Mouse (Mus musculus) urinary bladder, postnatal 10 days (tissue): ENCODE data around the gene Bmpr1a.
"Not testable (repeated sequence)": the region's sequence is repeated elsewhere in the genome, so short reads cannot be mapped to it uniquely, and the experiment has no call there.

Experiments
- DNase-seq: peaks from one replicate; pipeline ENCODE4 v3.0.0; 2022; ENCODE audit warnings: low spot score

The Bmpr1a gene

DNA sequence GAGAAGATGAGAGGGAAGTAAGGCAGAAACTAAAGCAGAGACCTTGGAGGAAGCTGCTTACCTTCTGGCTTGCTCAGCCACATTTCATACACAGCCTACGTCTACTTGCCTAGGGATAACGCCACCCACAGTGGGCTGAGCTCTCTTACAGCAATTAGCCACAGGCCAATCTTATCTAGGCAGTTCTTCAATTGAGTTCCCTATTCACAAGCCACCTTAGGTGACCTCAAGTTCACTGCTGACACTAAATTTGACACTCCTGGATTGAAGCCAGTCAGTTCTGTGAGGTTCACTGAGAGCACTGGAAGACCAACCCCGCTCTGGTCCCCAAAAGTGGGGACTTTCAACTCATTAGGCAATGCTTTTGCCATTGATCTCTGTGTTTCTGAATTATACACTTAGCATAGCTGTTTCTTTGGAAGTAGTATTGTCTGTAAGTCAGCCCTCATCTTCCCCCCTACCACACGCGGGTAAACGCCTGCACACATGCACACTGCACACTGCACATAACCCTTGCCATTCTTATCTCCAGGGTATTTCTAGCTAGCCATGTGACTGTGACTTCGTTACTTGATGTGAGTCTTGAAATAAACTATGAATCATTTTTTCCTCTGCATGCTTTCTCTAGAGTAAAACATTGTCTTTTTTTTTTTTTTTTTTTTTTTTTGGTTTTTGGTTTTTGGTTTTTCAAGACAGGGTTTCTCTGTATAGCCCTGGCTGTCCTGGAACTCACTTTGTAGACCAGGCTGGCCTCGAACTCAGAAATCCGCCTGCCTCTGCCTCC lies 120.0 kb downstream of the Bmpr1a start:
- DNase-seq: no peak

DNA sequence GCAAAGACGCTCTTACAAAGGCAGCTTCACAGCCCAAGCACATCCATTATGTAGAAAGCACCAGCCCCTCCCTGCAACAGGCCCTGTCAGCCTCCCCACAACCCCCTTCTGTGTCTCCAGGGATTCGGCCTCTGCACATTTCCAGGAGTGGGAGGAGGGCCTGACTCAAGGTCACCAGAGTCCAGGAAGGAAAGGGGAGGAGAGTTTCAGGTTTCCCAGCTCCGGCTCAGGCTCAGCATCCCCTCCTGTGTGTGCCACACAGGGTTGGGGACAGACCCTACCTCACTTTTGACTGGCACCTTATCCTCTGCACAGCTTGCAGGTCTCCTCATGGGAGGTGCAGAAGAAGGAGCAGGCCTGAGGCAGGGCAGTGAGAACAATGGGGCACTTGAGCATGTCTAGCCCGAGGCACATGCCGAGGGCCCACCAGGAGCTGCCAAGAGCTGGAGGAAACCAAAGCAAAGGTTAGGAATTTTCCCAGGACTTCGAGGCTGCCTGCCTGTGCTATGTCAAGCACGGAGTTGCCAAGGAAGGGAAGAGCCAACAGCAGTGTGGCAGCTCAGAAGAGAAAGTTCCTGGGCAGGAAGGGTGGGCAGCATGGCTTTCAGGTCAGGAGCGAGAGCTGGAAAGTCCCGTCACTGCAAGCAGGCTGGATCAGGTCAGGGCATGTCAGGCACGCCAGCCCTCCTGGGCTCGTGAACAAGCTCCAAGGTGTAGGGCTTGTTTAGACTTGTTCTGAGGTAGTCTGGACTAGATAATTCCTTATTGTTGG lies 124.4 kb downstream of the Bmpr1a start:
- no peak for DNase-seq

GRCm38 (mm10) chr14:34377121-34377520 lies 126.0 kb downstream of the Bmpr1a start:
- DNase-seq: no peak

- DNase-seq: no peak
These were observed 127.2 kb downstream of the Bmpr1a start for GRCm38 (mm10) chr14:34375941-34376340.

DNA sequence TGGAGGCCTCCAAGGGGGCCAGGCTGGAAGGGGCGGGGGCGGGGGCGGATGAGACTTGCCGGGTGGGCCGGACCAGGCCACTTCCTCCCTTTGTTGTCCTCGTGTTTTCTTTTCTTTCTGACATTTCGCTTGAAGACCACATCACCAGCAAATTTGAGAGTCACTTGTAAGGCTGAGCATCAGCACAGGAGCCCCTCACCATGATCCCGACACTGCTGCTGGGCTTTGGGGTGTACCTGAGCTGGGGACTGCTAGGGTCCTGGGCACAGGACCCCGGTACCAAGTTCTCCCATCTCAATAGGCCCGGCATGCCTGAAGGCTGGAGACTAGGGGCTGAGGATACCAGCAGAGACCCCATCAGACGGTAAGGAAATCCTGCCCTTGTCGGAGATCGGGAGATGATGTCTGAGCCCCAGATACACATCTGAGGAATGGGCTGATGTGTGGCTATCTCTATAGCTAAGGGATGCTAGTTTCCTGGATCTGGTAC lies 127.7 kb downstream of the Bmpr1a start, which contains the start of gene Mmrn2:
Mmrn2 (plus strand) TSS at position 51 of the 490 bp plus-strand sequence.
- no peak for DNase-seq

GRCm38 (mm10) chr14:34374577-34374976 lies 128.6 kb downstream of the Bmpr1a start, which contains the start of gene Sncg:
Gene Sncg (minus strand): TSS chr14:34374789.
- no peak for DNase-seq

- no peak for DNase-seq
These were observed 129.6 kb downstream of the Bmpr1a start for GRCm38 (mm10) chr14:34373581-34373980.

DNA sequence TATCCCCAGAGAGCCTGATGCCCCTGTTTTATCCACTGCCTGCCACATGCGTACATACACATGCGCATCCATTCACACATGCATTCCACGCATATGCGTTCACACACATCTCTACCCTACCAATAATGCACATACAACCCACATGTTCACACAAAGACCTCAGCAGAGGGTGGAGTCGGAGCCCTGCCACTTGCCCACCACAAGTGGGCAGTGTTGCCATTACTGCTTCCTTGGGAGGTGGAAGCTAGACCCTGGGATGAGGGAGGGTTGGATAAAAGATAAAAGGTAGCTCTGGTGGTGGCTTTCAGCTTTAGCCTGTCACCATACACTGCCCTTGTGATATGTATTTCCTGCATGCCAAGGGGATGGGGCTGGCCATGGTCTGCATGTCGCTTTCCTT lies 130.5 kb downstream of the Bmpr1a start:
- DNase-seq: no peak

DNA sequence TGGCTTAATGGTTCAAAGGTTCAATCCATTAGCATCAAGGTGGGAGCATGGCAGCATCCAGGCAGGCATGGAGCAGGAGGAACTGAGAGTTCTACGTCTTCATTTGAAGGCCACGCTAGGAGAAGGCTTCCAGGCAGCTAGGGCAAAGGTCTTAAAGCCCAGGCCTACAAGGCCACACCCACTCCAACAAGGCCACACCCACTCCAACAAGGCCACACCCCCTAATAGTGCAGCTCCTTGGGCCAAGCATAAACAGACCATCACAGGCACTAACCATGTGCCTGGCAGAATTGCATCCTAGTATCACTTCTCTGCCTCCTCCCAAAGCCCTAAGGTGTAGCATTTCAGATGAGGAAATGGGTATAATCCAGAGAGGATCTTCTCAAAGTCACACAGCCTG lies 131.4 kb downstream of the Bmpr1a start:
- DNase-seq: no peak

DNA sequence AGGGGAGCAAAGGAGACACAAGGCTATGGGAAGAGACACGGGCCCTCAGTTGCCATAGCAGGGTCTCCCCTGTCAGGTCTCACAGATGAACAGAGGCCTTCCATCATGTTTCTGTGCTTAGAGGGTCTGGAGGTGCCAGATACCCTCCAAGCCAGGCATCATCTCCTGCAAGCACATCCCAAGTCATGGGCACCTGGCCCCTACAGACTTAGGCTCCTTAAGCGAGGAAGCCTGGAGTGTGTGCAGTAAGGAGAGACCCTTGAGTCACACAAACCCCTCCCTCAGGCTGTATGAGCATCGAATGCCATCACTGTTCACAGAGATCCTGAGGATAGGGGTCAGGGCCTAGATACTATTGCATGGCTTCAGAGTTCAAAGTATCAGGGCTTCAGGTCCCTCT lies 132.2 kb downstream of the Bmpr1a start:
- DNase-seq: no peak

DNA sequence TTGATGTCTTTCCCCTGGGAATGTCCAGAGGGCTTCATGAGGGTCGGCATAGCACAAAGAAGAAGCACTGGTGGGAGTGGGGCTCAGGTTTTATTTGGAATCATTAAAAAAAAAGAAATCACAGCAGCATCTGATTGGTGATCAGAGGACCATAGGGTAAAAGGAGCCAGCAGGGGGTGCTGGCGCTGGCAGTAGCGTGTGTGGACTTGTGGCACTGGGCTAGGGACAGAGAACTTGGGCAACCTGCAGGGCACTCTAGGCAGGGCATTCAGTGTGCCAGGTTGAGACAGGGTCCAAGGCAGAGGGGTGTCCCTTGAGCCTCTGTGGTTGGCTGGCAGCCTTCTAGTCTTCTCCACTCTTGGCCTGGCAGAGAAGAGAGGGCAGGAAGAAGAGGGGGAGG lies 132.9 kb downstream of the Bmpr1a start:
- DNase-seq: no peak

GRCm38 (mm10) chr14:34365147-34365507 lies 138.0 kb downstream of the Bmpr1a start:
- DNase-seq: no peak

DNA sequence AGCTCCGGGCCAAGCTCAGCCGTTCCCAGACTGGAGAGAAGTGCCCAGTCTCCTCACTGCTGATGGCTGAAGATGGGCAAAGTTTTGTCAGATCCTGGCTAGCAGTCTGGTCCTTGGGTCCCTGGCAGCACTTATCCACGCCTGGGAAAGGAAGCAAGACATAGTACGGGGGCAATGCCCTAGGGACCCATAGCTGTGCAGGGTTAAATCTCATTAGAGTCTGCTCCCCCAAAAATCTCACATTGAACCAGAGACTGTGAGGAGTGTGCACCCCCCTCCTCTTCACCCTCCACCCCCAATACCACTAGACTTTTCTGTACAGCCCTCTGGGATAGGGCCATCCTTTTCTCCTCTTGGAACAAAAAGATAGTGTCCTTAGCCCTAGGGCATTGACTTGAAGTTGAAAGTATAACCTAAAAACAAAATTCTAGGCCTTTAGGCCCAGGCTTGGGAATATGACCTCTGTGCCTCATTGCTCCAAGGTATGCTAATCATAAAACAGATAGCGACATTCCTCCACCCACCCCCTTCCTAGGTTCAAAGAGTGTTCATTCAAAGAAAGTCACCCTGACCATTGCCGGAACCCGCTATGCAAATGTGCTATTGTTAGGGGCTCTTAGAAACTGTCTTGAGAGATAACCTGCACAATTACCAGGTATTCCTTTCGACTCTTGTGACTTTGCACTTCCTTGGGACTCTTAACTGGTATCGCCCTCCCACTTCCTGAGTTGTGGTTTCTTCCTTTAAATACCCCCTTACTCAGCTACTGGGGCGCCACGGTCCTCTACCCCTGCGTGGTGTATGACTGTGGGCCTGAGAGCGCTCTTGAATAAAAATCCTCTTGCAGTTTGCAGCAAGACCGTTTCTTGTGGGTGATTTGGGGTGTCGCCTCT lies 138.6 kb downstream of the Bmpr1a start:
- DNase-seq: not testable (repeated sequence)

DNA sequence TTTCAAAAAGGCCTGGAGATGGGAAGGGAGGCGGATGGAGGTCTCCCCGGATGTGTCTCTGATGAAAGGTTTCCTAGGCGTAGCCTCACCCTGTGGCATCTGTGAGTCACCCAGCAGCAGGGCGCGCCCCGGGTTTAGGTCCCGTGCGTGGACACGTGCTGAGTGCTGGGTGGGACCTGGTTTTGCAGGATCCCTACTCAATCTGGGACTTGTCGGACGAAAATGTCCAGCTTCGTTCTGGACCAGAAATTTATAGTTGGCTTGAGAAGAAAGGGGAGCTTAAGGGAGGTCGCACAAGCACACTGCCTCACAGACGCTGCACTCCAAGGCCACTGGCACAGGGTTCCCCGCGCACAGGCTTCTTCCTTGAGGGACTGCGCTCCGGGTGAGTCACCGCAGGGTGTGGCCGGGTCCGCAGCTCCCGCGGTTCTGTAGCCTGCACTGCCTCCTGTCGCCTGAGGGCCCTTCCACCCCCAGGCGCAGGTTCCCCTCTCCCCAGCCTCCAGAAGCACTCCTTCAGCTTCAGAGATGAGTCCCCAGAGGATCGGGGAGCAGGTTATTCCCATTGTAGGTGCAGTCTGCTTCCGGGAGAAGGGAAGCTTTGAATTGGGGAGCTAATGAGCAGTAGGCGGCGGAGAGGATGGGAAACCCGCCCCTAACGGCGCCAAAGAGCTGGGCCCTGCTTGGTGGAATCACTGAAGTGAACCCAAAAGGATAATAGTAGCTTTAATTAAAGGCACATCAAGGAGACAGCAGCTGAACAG lies 139.5 kb downstream of the Bmpr1a start:
- DNase-seq: peak; percentile 39

DNA sequence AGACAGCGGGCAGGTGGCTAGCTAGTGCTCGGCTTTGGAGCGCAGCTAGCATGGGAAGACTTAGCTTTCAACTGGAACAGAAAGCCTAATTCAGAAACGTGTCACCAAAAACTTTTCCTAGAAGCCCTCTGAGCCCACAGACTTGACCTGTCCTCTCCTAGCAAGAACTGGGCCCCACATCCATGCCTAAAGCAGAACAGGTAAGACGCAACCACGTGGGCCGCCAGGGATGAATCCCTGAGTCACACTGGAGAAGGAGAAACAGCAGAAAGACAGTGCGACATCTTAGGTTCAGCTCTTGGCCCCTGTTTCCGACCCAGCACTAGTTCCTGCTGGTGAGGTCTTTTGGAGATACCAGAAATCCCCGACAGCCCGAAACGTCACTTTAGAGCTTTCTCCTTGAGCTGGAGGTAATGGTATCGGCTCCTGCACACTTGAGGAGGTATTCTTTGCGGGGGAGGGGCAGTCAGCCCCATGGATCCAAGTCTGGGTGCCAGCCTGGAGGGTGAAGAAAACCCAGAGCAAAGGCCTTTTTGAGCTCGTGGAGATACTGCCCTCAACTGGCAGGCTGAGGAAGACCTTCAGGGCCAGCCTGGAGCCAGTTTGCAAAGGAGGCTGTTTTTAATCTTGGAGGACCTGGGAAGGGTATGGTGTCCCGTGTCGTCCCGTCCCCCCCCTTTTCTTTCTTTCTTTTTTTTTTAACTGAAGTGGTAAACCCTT lies 140.3 kb downstream of the Bmpr1a start:
- DNase-seq: no peak

DNA sequence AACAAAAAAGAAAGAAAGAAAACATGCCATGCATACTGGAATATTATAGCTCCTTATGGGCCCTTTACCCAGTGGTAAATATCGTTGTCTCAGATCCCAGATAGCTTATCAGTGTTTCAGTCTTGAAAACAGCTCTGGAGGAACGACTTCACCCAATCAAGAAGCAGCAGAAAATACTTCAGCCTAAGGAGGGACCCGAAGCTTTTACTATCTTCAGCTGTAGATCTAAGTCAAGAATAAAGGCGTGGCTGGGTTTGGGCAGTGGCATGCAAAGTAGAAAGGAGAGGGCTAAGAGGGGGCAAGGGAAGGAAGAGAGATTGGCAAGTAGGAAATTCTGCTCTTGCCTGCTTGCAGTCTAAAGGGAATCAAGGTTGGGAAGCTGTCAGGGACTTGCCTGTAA lies 141.0 kb downstream of the Bmpr1a start:
- DNase-seq: no peak
